Mouse (Mus musculus): ENCODE data around the gene Ache.

GRCm38 (mm10) chr5:137303609-137304008 is 16.3 kb downstream of the Ache start:
- no peak for TF ChIP-seq POLR2A (IDR thresholded peaks at IDR 0.05; ENCODE audit: low read depth, low read length)
- no peak for TF ChIP-seq CTCF (IDR thresholded peaks at IDR 0.05; ENCODE audit: extremely low read depth, insufficient read length, insufficient replicate concordance, low read depth, low read length)

Data from small intestine, adult 2 months (tissue).